Mouse (Mus musculus) liver, adult (tissue): ENCODE measurements around the gene Plekhh2.

Source experiments
- GATA4 ChIP-seq: IDR thresholded peaks from 2 replicates; pipeline ENCODE4 v1.6.1; 2014; ENCODE audit warnings: mild to moderate bottlenecking, low read length; ENCODE audit not compliant: insufficient replicate concordance

Gene Plekhh2

GRCm38 (mm10) chr17:84628611-84629010 is 116.9 kb downstream of the Plekhh2 start:
- no peak for TF ChIP-seq GATA4

GRCm38 (mm10) chr17:84631836-84632235 is 120.1 kb downstream of the Plekhh2 start:
- TF ChIP-seq GATA4, result no peak

- no peak for TF ChIP-seq GATA4
These were observed 121.7 kb downstream of the Plekhh2 start for GRCm38 (mm10) chr17:84633443-84633842.

DNA sequence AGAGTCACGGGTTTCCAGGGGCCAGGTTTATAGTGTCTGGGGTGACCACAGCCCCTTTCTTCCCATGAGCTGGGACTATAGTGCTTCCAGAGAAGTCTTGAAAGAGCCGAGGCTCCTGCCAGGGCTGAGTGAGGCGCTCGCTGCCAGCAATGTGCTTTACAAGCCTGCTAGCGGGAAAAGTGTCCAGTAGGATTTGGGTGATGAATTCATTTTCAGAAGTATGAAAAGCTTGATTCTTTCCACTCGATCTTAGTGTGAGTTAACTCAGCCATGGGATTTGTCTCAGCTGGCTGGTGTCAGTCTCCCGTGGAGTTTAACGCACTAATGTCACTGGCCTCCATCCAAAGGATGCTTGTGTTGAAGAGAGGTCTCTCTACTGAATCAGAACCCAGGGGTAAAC is 124.6 kb downstream of the Plekhh2 start:
- no peak for TF ChIP-seq GATA4

DNA sequence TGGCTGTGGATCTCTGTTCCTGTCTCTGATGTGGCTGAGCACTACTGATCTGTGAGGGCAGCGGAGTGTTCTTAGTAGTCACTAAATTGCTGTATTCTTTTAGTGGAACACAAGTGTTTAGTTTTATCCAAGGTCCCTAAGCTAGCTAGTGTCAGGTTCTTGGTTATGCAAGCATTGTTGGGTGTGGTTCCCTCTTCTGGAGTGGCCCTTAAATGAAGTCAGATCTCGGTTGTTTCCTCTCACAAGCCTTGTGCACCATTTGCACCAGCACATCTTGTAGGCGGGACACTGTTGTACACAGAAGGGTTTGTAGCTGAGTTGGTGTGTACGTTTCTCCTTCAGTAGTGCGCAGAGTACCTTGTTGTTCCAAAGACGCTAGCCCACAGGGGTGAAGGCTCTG is 126.3 kb downstream of the Plekhh2 start:
- no peak for TF ChIP-seq GATA4

- TF ChIP-seq GATA4, result no peak
These were observed 128.2 kb downstream of the Plekhh2 start for GRCm38 (mm10) chr17:84639796-84640378.

- no peak for TF ChIP-seq GATA4
These were observed 130.2 kb downstream of the Plekhh2 start for GRCm38 (mm10) chr17:84641893-84642292.

DNA sequence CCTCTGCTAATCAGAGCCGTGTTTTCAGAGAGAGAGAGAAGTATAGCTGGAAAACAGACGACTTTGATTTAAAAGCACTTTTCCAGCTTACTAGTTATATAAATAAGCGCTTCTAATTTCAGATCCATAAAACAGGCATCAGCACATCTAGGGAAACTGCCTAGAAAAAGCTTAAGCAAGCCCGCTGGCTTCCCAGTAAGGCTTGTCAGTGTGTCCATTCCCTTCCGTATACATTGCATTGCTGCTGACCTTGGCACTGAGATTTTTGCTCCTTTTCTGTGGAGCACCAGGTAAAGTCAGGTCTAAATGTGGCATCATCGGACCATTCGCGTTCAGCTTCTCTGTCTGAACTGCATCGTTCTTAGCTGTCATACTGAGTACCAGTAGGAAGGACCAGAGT is 130.6 kb downstream of the Plekhh2 start:
- no peak for TF ChIP-seq GATA4

DNA sequence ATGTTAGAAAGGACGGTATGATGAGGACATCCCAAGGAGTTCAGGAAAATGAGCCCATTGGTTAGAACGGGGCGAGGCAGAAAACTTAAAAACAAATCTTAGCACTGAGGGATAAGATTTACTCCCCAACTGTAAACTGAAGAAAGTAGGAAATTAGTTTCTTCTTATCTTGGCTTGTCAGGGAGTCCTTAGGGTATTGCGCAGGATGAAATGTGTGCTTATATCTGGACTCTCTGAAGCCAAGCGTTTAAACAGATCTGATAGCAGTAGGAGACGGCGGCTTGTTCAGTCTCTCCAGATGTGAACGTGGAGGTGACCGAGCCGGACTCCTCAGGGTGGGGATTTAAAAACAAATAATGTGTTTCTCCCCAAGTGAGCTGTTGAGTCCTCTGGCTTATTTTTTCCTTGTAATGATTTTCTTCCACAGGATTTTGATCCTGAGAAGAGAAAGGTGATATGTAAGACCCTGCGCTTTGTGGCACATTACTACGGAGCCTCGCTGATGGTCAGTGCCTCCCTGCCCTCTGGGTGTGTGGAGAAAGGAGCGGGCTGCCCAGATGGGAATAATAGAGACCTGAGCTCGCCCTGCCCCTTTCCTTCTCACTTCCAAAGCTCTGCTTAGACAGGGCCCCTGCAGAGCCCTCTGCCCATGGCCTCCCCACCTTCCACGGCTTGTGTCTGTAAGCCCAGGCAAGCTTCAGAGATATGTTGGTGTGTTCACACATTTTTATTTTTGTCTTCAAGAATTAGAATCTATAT is 132.8 kb downstream of the Plekhh2 start:
- no peak for TF ChIP-seq GATA4

DNA sequence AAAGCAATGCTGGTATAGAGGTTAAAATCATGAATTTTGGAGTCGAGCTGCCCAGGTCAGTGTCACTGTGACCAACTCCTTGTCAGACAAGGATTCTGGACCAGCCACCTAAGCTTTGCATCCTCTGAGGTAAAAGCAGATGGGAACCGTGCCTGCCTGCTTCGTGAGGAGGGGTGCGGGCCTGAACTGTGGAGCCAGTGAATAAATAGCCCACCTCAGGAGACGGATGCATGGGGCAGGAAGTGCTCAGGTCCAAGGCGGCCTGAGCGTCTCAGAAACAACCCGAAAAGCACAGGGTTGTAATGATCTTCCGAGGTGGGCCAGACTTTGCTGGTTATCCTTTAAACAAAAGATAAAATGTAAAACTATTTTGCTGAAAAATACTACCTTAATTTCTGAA is 133.4 kb downstream of the Plekhh2 start:
- TF ChIP-seq GATA4, result no peak

- TF ChIP-seq GATA4, result no peak
These were observed 134.2 kb downstream of the Plekhh2 start for GRCm38 (mm10) chr17:84645894-84646293.

DNA sequence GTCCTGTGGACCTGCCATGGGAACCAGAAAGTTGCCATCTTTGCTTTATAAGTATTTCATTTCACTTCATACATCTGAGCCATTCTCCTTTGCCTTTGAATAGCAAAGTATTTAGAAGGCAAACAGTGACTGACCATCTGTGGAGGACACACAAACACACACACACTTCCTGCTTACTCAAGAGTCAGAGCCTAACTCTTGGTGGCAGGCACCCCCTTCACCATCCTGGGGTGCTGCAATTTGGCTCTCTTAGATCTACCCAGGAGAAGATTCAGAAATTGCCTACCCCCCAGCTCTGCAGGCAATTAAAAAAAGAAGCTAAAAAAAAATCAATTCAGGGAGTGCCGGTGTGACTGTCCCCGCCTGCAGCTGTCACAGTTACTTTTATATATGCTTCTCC is 134.8 kb downstream of the Plekhh2 start:
- TF ChIP-seq GATA4, result no peak

DNA sequence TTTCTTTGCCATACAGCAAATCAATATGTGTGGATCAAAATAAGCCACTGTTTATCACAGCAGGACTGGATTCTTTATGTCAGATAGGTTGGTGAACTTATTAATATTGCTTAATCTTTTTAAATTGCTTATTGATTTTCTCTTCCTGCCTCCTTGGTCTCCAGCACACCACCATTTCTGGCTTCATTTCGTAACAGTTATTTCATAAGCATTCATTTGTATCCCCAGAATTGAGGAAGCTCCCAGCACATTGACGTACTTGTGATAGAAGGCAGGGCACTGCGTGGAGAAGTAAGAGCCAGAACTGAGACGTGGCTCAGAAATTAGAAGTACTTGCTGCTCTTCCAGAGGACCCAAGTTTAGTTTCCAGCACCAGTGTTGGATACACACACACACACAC is 135.9 kb downstream of the Plekhh2 start:
- no peak for TF ChIP-seq GATA4

- TF ChIP-seq GATA4, result no peak
These were observed 138.8 kb downstream of the Plekhh2 start for GRCm38 (mm10) chr17:84650302-84651017.

DNA sequence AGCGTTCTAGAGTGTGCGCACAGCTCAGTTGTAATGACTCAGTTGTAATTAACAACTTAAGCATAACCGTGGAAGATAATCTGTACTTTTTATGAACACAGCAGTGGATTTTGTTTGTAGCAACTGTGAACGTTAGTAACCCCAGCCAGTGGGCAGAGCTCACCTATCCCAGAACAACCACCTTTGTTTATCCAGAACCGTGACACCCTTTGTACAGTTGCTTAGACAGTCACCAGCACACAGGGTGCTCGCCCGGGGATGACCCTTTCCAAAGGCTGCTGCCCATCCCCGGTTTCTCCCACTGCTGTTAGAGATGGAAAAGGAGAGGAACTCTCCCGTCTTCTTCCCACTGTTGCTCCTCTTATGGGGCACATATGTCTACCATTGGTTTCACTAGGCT is 141.8 kb downstream of the Plekhh2 start:
- TF ChIP-seq GATA4, result no peak

- no peak for TF ChIP-seq GATA4
These were observed 144.5 kb downstream of the Plekhh2 start for GRCm38 (mm10) chr17:84656205-84656604.
